8 mouse cellular contexts compared by ENCODE assay signal in genomic region chr8:110619919-110620318, GRCm38 (mm10). TPM values are rescaled to one million over a fixed set of nuclear protein-coding genes. Genes with fewer than 3 reads are reported as not detected.
DNase-seq lines count a peak whose midpoint lies in the region; ATAC-seq and TF ChIP-seq lines count a peak whose summit lies in the region.

No protein-coding gene starts in this region.

- H3K27ac ChIP-seq in heart, embryonic 12.5 days (ENCODE audit: poor library complexity, severe bottlenecking) = no peak overlapping the region
- H3K27ac ChIP-seq in CH12.LX (ENCODE audit: insufficient read depth, low read depth) = no peak overlapping the region
- H3K27ac ChIP-seq in forebrain, embryonic 14.5 days (ENCODE audit: low read depth, low read length) = no peak overlapping the region
- no peak overlapping the region for H3K27ac ChIP-seq in liver, embryonic 15.5 days (replicated peaks)

- no peak for DNase-seq in heart, adult 9 months (ENCODE audit: low spot score in 2 of 2)
- DNase-seq in CH12.LX (ENCODE audit: extremely low read depth) = peak; percentile 39
- no peak for DNase-seq in forebrain, embryonic 14.5 days (ENCODE audit: low spot score)
- DNase-seq in layer of hippocampus, adult 9-11 months = no peak
- no peak for DNase-seq in adrenal gland, postnatal 36 days
- DNase-seq in right cerebral cortex, postnatal 14 days = no peak

- H3K4me3 ChIP-seq in heart, embryonic 12.5 days = no peak overlapping the region
- H3K4me3 ChIP-seq in CH12.LX (replicated peaks in 1 of 3; ENCODE audit: low read depth in 2 of 3, low read length in 2 of 3, poor library complexity in 1 of 3) = peak overlapping the region; percentile 71 to 81 (median 77)
- H3K4me3 ChIP-seq in forebrain, embryonic 14.5 days (ENCODE audit: low read depth, low read length) = no peak overlapping the region
- peak overlapping the region; percentile 94 for H3K4me3 ChIP-seq in liver, embryonic 15.5 days (replicated peaks)

- no peak for TF ChIP-seq EP300 in CH12.LX (IDR thresholded peaks at IDR 0.05; ENCODE audit: low read length)

- peak; percentile 19 to 64; a peak in 2 of 4 replicates for TF ChIP-seq CTCF in CH12.LX (conservative IDR thresholded peaks at IDR 0.05 in 1 of 2, IDR thresholded peaks at IDR 0.05 in 1 of 2; ENCODE audit: low read depth in 2 of 2, low read length in 2 of 2)

- TF ChIP-seq RAD21 in CH12.LX (IDR thresholded peaks at IDR 0.05; ENCODE audit: low read depth, low read length) = peak; percentile 70

- no peak for ATAC-seq in heart, embryonic 12.5 days (ENCODE audit: insufficient number of reproducible peaks, low FRiP score)
- no peak for ATAC-seq in forebrain, embryonic 14.5 days
- no peak for ATAC-seq in liver, embryonic 15.5 days (ENCODE audit: insufficient read depth)

- no peaks in the 10 kb centered on the region for H3K36me3 ChIP-seq in heart, embryonic 12.5 days
- peaks cover 0 to 35% of the 10 kb centered on the region in 2 experiments for H3K36me3 ChIP-seq in CH12.LX (replicated peaks in 1 of 2; ENCODE audit: control insufficient read depth in 1 of 2, insufficient read depth in 1 of 2, low read length in 1 of 2)
- 0 out of 2 replicates have a peak, but pooled peaks cover 3% of the 10 kb centered on the region for H3K36me3 ChIP-seq in forebrain, embryonic 14.5 days (ENCODE audit: control insufficient read depth, insufficient read depth, low read length)
- H3K36me3 ChIP-seq in liver, embryonic 15.5 days (replicated peaks) = no peaks in the 10 kb centered on the region

- TF ChIP-seq POLR2A in CH12.LX (IDR thresholded peaks at IDR 0.05; ENCODE audit: low read depth, low read length) = no peak

- no peaks in the 10 kb centered on the region for H3K9me3 ChIP-seq in heart, embryonic 12.5 days (replicated peaks)
- H3K9me3 ChIP-seq in CH12.LX (replicated peaks; ENCODE audit: low read length) = no peaks in the 10 kb centered on the region
- H3K9me3 ChIP-seq in forebrain, embryonic 14.5 days (replicated peaks; ENCODE audit: control insufficient read depth, low read length) = no peaks in the 10 kb centered on the region
- H3K9me3 ChIP-seq in liver, embryonic 15.5 days (replicated peaks) = no peaks in the 10 kb centered on the region

- dilution Hi-C loops in CH12.LX (cut with MboI; ENCODE audit: extremely low pct_ligation_motif_present, extremely low pct_unique_long_range_greater_than_20kb, low sequenced_read_pairs) = no loop called here

- H3K4me1 ChIP-seq in heart, embryonic 12.5 days (replicated peaks) = peaks cover 9% of the 10 kb centered on the region
- H3K4me1 ChIP-seq in CH12.LX (ENCODE audit: control insufficient read depth in 1 of 2, insufficient read depth in 2 of 2) = peaks cover 4 to 49% of the 10 kb centered on the region in 2 experiments; a peak in 3 of 4 replicates
- peaks cover 11% of the 10 kb centered on the region for H3K4me1 ChIP-seq in forebrain, embryonic 14.5 days (ENCODE audit: control insufficient read depth, insufficient read depth, low read length)
- peaks cover 35% of the 10 kb centered on the region for H3K4me1 ChIP-seq in liver, embryonic 15.5 days (replicated peaks)

- in situ Hi-C loops in CH12.LX (cut with MboI; ENCODE audit: low pct_ligation_motif_present, low pct_unique_long_range_greater_than_20kb, low sequenced_read_pairs) = no loop called here

- peaks cover 14% of the 10 kb centered on the region; the same call in 1 of the 2 replicates for H3K27me3 ChIP-seq in heart, embryonic 12.5 days (replicated peaks)
- no peaks in the 10 kb centered on the region for H3K27me3 ChIP-seq in CH12.LX (replicated peaks)
- no peaks in the 10 kb centered on the region for H3K27me3 ChIP-seq in forebrain, embryonic 14.5 days (replicated peaks; ENCODE audit: control insufficient read depth, insufficient read depth, low read length)
- H3K27me3 ChIP-seq in liver, embryonic 15.5 days = 0 out of 2 replicates have a peak, but pooled peaks cover 11% of the 10 kb centered on the region

- peaks cover 42% of the 10 kb centered on the region for H3K79me2 ChIP-seq in CH12.LX (replicated peaks; ENCODE audit: control insufficient read depth, extremely low read depth, insufficient read depth, poor library complexity, severe bottlenecking)

- WGBS in heart, embryonic 12.5 days = 87% methylated on average over 5 of the region's 5 CpGs
- WGBS in forebrain, embryonic 14.5 days = 90% methylated on average over 5 of the region's 5 CpGs
- WGBS in liver, embryonic 15.5 days (ENCODE audit: insufficient replicate concordance) = 76% methylated on average over 5 of the region's 5 CpGs

- peak overlapping the region; percentile 86 for H3K4me2 ChIP-seq in heart, embryonic 12.5 days
- peak overlapping the region; percentile 96 for H3K4me2 ChIP-seq in CH12.LX (ENCODE audit: insufficient read depth, low read depth, poor library complexity, severe bottlenecking)
- H3K4me2 ChIP-seq in forebrain, embryonic 14.5 days (ENCODE audit: low read length) = peak overlapping the region; percentile 82; the same call in 1 of the 2 replicates
- peak overlapping the region; percentile 87 for H3K4me2 ChIP-seq in liver, embryonic 15.5 days

- H3K9ac ChIP-seq in heart, embryonic 12.5 days = no peak overlapping the region
- no peak overlapping the region; the same call in 1 of the 2 replicates for H3K9ac ChIP-seq in CH12.LX (ENCODE audit: insufficient read depth, low read depth)
- no peak overlapping the region for H3K9ac ChIP-seq in forebrain, embryonic 14.5 days (ENCODE audit: low read length)
- no peak overlapping the region for H3K9ac ChIP-seq in liver, embryonic 15.5 days

TF ChIP-seq in CH12.LX, 34 proteins besides CTCF, POLR2A, EP300 and RAD21:
- TF ChIP-seq MAFK (IDR thresholded peaks at IDR 0.05; ENCODE audit: insufficient replicate concordance, low read length) (no peak), SMC3 (IDR thresholded peaks at IDR 0.05; ENCODE audit: low read depth, low read length) (peak; percentile 40), ZC3H11A (IDR thresholded peaks at IDR 0.05; ENCODE audit: low read depth, low read length) (no peak), UBTF (IDR thresholded peaks at IDR 0.05; ENCODE audit: low read depth, low read length) (no peak), MAZ (IDR thresholded peaks at IDR 0.05; ENCODE audit: low read depth, low read length) (no peak), POLR2AphosphoS2 (IDR thresholded peaks at IDR 0.05; ENCODE audit: low read depth, low read length) (no peak), USF2 (conservative IDR thresholded peaks at IDR 0.05; ENCODE audit: low read depth, low read length) (no peak), SIN3A (IDR thresholded peaks at IDR 0.05; ENCODE audit: low read length) (0 out of 2 replicates have a peak, but pooled peaks have one; percentile 49), KAT2A (IDR thresholded peaks at IDR 0.05; ENCODE audit: insufficient replicate concordance, low read length) (no peak), TCF12 (IDR thresholded peaks at IDR 0.05; ENCODE audit: low read depth, low read length) (no peak), PAX5 (IDR thresholded peaks at IDR 0.05; ENCODE audit: low read length) (no peak), MEF2A (IDR thresholded peaks at IDR 0.05; ENCODE audit: borderline replicate concordance, low read depth, low read length) (no peak), NRF1 (IDR thresholded peaks at IDR 0.05; ENCODE audit: low read depth, low read length) (no peak), NELFE (IDR thresholded peaks at IDR 0.05; ENCODE audit: low read depth, low read length) (no peak), ELF1 (IDR thresholded peaks at IDR 0.05; ENCODE audit: low read depth, low read length) (no peak), MYC (IDR thresholded peaks at IDR 0.05; ENCODE audit: low read depth, low read length) (no peak), IRF4 (IDR thresholded peaks at IDR 0.05; ENCODE audit: low read depth, low read length) (no peak), ETS1 (conservative IDR thresholded peaks at IDR 0.05; ENCODE audit: low read depth, low read length) (no peak), BHLHE40 (IDR thresholded peaks at IDR 0.05; ENCODE audit: low read depth, low read length) (no peak), JUN (IDR thresholded peaks at IDR 0.05; ENCODE audit: insufficient read depth, low read depth, low read length) (no peak), MXI1 (IDR thresholded peaks at IDR 0.05; ENCODE audit: low read depth, low read length) (peak; percentile 2; the same call in 1 of the 2 replicates), ZNF384 (IDR thresholded peaks at IDR 0.05; ENCODE audit: low read depth, low read length) (peak; percentile 97), USF1 (IDR thresholded peaks at IDR 0.05; ENCODE audit: low read depth, low read length) (0 out of 2 replicates have a peak, but pooled peaks have one; percentile 7), E2F4 (IDR thresholded peaks at IDR 0.05; ENCODE audit: insufficient replicate concordance, low read depth, low read length) (no peak), GABPA (IDR thresholded peaks at IDR 0.05; ENCODE audit: insufficient replicate concordance, low read depth, low read length) (no peak), RCOR1 (conservative IDR thresholded peaks at IDR 0.05; ENCODE audit: low read depth, low read length) (no peak), CHD1 (IDR thresholded peaks at IDR 0.05; ENCODE audit: low read depth, low read length) (no peak)

RNA-seq across cellular contexts. Expression of gene Vac14, which starts 1.5 kb away (rescaled TPM):
- 23.8 and 24.1 TPM in 2 replicates for polyA plus RNA-seq in heart, embryonic 12.5 days (2016; fragmentation: Nextera tagmentation; extraction: Ambion mirVana)
- total RNA-seq in CH12.LX (2012; rRNA removed) (28.2 and 33.8 TPM in 2 replicates), CH12.LX (2014; rRNA removed) (20.0 and 20.9 TPM in 2 replicates)
- polyA plus RNA-seq in CH12.LX (2012; ENCODE audit: insufficient read length, low read depth) = 69.2 and 73.8 TPM in 2 replicates
- polyA plus RNA-seq in forebrain, embryonic 14.5 days (2014; fragmentation: Nextera tagmentation; extraction: Ambion mirVana) = 25.8 and 27.1 TPM in 2 replicates
- 12.5 and 12.9 TPM in 2 replicates for polyA plus RNA-seq in liver, embryonic 15.5 days (2015; fragmentation: Nextera tagmentation; extraction: Ambion mirVana)
- total RNA-seq in adrenal gland, postnatal 36 days (2021) = 10 to 100 TPM; 27.3 to 30.3 TPM

Comparison
In these comparisons a context has a peak if more than half of its experiments do, and no peak if none do; other contexts are left out.
1. H3K4me3 ChIP-seq: peak in CH12.LX (3 of 3) and liver, embryonic 15.5 days (single experiment); none in heart, embryonic 12.5 days (single experiment) and forebrain, embryonic 14.5 days (single experiment).
2. Peak in every context shown above with its lines, with median percentiles within 50 percentile points of each other: H3K4me2 ChIP-seq.